Mouse (Mus musculus) neural tube, embryonic 12.5 days (tissue): ENCODE measurements around the gene Xxylt1. TPM values are rescaled to one million over a fixed set of nuclear protein-coding genes. Genes with fewer than 3 reads are reported as not detected.
A peak's percentile ranks its signal among the peaks of the same experiment; 100 is the strongest.

Source experiments
- ATAC-seq: fragments of 200-750 bp; cut with Nextera tagmentation; 2 replicates; pipeline ENCODE4 v1.8.0; 2017; ENCODE audit warnings: low read depth, mild to moderate bottlenecking, moderate TSS enrichment, moderate library complexity; ENCODE audit not compliant: low FRiP score
- H3K27ac ChIP-seq: fragments of 300-500 bp; sonication (generic); 2 replicates; pipeline ENCODE4 v1.5.1; 2016
- H3K27me3 ChIP-seq: fragments of 300-500 bp; sonication (generic); replicated peaks from 2 replicates; pipeline ENCODE4 v1.6.1; 2016; ENCODE audit warnings: mild to moderate bottlenecking
- H3K36me3 ChIP-seq: fragments of 300-500 bp; sonication (generic); 2 replicates; pipeline ENCODE4 v1.6.1; 2016; ENCODE audit warnings: mild to moderate bottlenecking
- H3K4me1 ChIP-seq: fragments of 300-500 bp; sonication (generic); 2 replicates; pipeline ENCODE4 v1.6.1; 2016
- H3K4me2 ChIP-seq: fragments of 300-500 bp; sonication (generic); replicated peaks from 2 replicates; pipeline ENCODE4 v1.6.1; 2016; ENCODE audit warnings: mild to moderate bottlenecking
- H3K4me3 ChIP-seq: fragments of 300-500 bp; sonication (generic); 2 replicates; pipeline ENCODE4 v1.5.1; 2016
- H3K9ac ChIP-seq: fragments of 300-500 bp; sonication (generic); 2 replicates; pipeline ENCODE4 v1.6.1; 2016; ENCODE audit warnings: mild to moderate bottlenecking
- H3K9me3 ChIP-seq: fragments of 300-500 bp; sonication (generic); 2 replicates; pipeline ENCODE4 v1.6.1; 2016; ENCODE audit warnings: mild to moderate bottlenecking
- whole genome bisulfite sequencing: fragments of 180-500 bp; shearing (Covaris S2); methylation state at CpG from one replicate; pipeline ENCODE4 v1.1.7; 2016; 5-methylcytosine and 5-hydroxymethylcytosine counted together
- polyA plus RNA-seq: library from polyadenylated mRNA; unstranded; fragments of >200 nt; fragmentation: Nextera tagmentation; extraction: Ambion mirVana; gene quantifications from 2 replicates; pipeline ENCODE4 v1.2.1, GENCODE M21; 2016

Gene Xxylt1
- polyA plus RNA-seq, 1 experiment from 2014 or later, result 15.7 TPM

DNA sequence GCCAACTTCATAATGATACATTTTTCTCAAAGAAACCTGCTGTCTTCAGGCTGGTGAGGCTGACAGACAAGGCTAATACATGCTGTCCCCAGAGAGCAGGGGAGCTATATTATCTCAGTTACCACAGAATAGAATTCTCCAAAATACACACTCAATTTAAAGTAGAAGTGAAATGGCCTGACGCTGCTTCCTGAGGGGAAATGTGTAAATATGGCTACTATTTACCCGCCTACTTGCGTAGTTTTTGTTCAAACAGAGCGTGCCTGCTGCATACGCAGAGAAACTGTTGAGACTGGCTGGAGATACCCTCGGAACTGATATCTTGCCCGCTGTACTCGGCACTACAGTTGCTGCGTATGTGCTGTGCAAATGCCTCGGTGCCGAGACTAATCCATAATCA, 101.3 kb downstream of the Xxylt1 start:
- 93% methylated on average over 11 of the region's 11 CpGs for WGBS
- H3K4me1 ChIP-seq, result peaks cover 20% of the 10 kb centered on the region
- H3K9me3 ChIP-seq, result no peaks in the 10 kb centered on the region
- no peak overlapping the region for H3K4me2 ChIP-seq
- H3K27ac ChIP-seq, result no peak overlapping the region
- no peak overlapping the region for H3K4me3 ChIP-seq
- no peaks in the 10 kb centered on the region for H3K36me3 ChIP-seq
- no peaks in the 10 kb centered on the region for H3K27me3 ChIP-seq
- no peak overlapping the region for H3K9ac ChIP-seq
- ATAC-seq, result no peak

- no peak overlapping the region for H3K9ac ChIP-seq
- no peak overlapping the region for H3K4me3 ChIP-seq
- H3K4me1 ChIP-seq, result peaks cover 20% of the 10 kb centered on the region
- H3K36me3 ChIP-seq, result no peaks in the 10 kb centered on the region
- no peak for ATAC-seq
- 64% methylated on average over 6 of the region's 6 CpGs for WGBS
- H3K27me3 ChIP-seq, result no peaks in the 10 kb centered on the region
- no peak overlapping the region for H3K4me2 ChIP-seq
- H3K27ac ChIP-seq, result no peak overlapping the region
- no peaks in the 10 kb centered on the region for H3K9me3 ChIP-seq
These were observed 103.5 kb downstream of the Xxylt1 start for GRCm38 (mm10) chr16:30977728-30978127.

DNA sequence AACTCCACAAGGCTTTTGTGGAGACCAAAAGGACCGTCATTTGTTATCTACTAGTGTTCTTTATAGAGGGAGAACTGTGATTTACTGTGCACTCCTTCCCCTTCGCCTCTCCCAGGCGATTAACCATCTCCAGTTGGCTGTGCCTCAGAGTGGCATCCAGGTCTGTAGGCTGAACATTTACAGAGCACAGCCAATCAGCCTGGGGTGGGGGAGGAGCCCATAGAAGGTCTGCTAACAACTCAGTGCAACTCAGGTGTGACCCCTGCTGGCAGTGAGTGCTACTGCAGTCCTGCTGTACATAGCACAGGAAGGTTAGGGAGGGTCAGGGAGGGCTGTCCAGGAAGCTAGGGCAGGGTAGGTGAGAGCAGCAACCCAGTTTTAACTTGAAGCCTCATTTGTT, 104.0 kb downstream of the Xxylt1 start:
- no peak overlapping the region for H3K4me3 ChIP-seq
- H3K36me3 ChIP-seq, result no peaks in the 10 kb centered on the region
- H3K4me2 ChIP-seq, result peak overlapping the region; percentile 18; the same call in 1 of the 2 replicates
- peak; percentile 95 for ATAC-seq
- peaks cover 20% of the 10 kb centered on the region for H3K4me1 ChIP-seq
- no peak overlapping the region for H3K27ac ChIP-seq
- no peaks in the 10 kb centered on the region for H3K27me3 ChIP-seq
- H3K9me3 ChIP-seq, result no peaks in the 10 kb centered on the region
- WGBS, result 0% methylated on average over 3 of the region's 3 CpGs
- no peak overlapping the region for H3K9ac ChIP-seq

- WGBS, result 90% methylated on average over 12 of the region's 12 CpGs
- no peaks in the 10 kb centered on the region for H3K9me3 ChIP-seq
- H3K36me3 ChIP-seq, result no peaks in the 10 kb centered on the region
- H3K4me1 ChIP-seq, result peaks cover 21% of the 10 kb centered on the region
- H3K27ac ChIP-seq, result no peak overlapping the region
- ATAC-seq, result no peak
- no peak overlapping the region for H3K9ac ChIP-seq
- H3K4me2 ChIP-seq, result no peak overlapping the region
- no peak overlapping the region for H3K4me3 ChIP-seq
- no peaks in the 10 kb centered on the region for H3K27me3 ChIP-seq
These were observed 106.7 kb downstream of the Xxylt1 start for GRCm38 (mm10) chr16:30974549-30974948.

DNA sequence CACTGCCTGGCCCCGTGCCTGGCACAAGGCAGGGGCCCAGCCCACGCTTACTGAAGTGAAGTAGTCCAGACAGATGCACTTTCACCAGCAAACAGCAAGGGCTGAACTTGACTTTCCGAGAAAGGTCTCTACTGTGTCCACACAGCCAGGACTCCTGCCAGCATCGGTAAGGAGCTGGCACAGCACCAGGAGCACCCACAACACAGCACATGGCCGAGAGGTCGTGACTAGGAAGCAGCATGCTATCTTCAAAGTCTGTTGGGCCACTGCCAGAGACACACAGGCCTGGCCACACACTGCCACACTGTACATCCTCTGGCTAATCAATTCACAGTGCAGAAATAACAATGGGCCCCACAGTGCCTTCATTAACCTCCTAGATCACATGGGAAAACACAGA, 107.8 kb downstream of the Xxylt1 start:
- no peak overlapping the region for H3K4me3 ChIP-seq
- no peaks in the 10 kb centered on the region for H3K36me3 ChIP-seq
- H3K9ac ChIP-seq, result no peak overlapping the region
- WGBS, result 68% methylated on average over 6 of the region's 6 CpGs
- H3K4me2 ChIP-seq, result no peak overlapping the region
- no peak overlapping the region for H3K27ac ChIP-seq
- H3K4me1 ChIP-seq, result peaks cover 30% of the 10 kb centered on the region
- no peaks in the 10 kb centered on the region for H3K27me3 ChIP-seq
- H3K9me3 ChIP-seq, result no peaks in the 10 kb centered on the region
- no peak for ATAC-seq

DNA sequence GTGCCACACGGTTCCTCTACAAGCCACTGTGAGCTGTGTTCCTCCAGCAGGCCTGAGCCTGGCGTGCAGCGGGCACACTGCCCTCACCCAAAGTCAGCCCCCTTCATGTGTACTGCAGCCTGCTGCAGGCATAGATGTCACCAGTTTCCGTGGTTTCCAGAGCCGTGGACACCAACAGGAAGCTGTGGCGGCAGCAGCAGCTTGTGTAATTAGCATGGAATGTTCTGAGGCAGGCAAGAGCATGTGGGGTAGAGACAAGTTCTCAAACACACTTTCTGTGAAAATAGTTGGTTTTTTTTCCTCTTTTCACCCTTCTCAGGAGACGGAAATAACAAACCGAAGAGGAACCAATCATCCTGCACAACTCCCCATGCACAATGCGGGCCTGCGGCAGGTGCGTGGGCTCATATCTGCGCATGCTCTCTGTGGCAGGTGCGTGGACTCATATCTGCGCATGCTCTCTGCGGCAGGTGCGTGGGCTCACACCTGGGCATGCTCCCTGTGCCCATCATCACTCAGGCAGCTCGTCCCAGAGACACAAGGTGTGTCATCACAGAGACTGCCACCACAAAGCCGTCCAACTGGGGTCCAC, 109.2 kb downstream of the Xxylt1 start:
- Histone ChIP-seq H3K9ac (no peak overlapping the region), H3K27ac (no peak overlapping the region), H3K27me3 (no peaks in the 10 kb centered on the region), H3K36me3 (no peaks in the 10 kb centered on the region), H3K4me1 (peaks cover 25% of the 10 kb centered on the region), H3K4me3 (no peak overlapping the region), H3K4me2 (no peak overlapping the region), H3K9me3 (no peaks in the 10 kb centered on the region)
- WGBS, result 88% methylated on average over 18 of the region's 18 CpGs
- no peak for ATAC-seq

GRCm38 (mm10) chr16:30969266-30970064, 111.8 kb downstream of the Xxylt1 start:
- no peak overlapping the region for H3K27ac ChIP-seq
- no peaks in the 10 kb centered on the region for H3K36me3 ChIP-seq
- WGBS, result 69% methylated on average over 18 of the region's 18 CpGs
- no peak overlapping the region for H3K4me3 ChIP-seq
- no peak for ATAC-seq
- H3K9ac ChIP-seq, result no peak overlapping the region
- 0 out of 2 replicates have a peak overlapping the region, but pooled peaks have one; percentile 14 for H3K4me2 ChIP-seq
- H3K4me1 ChIP-seq, result peaks cover 19% of the 10 kb centered on the region
- H3K27me3 ChIP-seq, result no peaks in the 10 kb centered on the region
- no peaks in the 10 kb centered on the region for H3K9me3 ChIP-seq

GRCm38 (mm10) chr16:30968402-30969151, 112.7 kb downstream of the Xxylt1 start:
- Histone ChIP-seq H3K9me3 (no peaks in the 10 kb centered on the region), H3K4me1 (peaks cover 18% of the 10 kb centered on the region), H3K36me3 (no peaks in the 10 kb centered on the region), H3K27me3 (no peaks in the 10 kb centered on the region), H3K9ac (no peak overlapping the region), H3K4me3 (no peak overlapping the region), H3K4me2 (no peak overlapping the region), H3K27ac (no peak overlapping the region)
- no peak for ATAC-seq
- WGBS, result 85% methylated on average over 7 of the region's 7 CpGs

- WGBS, result 85% methylated on average over 5 of the region's 5 CpGs
- no peaks in the 10 kb centered on the region for H3K27me3 ChIP-seq
- H3K9me3 ChIP-seq, result no peaks in the 10 kb centered on the region
- H3K27ac ChIP-seq, result no peak overlapping the region
- H3K4me1 ChIP-seq, result peaks cover 10% of the 10 kb centered on the region
- no peak overlapping the region for H3K9ac ChIP-seq
- no peaks in the 10 kb centered on the region for H3K36me3 ChIP-seq
- ATAC-seq, result no peak
- H3K4me2 ChIP-seq, result no peak overlapping the region
- H3K4me3 ChIP-seq, result no peak overlapping the region
These were observed 114.5 kb downstream of the Xxylt1 start for GRCm38 (mm10) chr16:30966684-30967083.

- no peak overlapping the region for H3K27ac ChIP-seq
- H3K4me2 ChIP-seq, result no peak overlapping the region
- no peaks in the 10 kb centered on the region for H3K36me3 ChIP-seq
- peaks cover 10% of the 10 kb centered on the region for H3K4me1 ChIP-seq
- H3K27me3 ChIP-seq, result no peaks in the 10 kb centered on the region
- H3K9ac ChIP-seq, result no peak overlapping the region
- no peaks in the 10 kb centered on the region for H3K9me3 ChIP-seq
- no peak overlapping the region for H3K4me3 ChIP-seq
- 87% methylated on average over 7 of the region's 7 CpGs for WGBS
- no peak for ATAC-seq
These were observed 116.3 kb downstream of the Xxylt1 start for GRCm38 (mm10) chr16:30964891-30965290.

- Histone ChIP-seq H3K4me2 (no peak overlapping the region), H3K9ac (no peak overlapping the region), H3K4me1 (peaks cover 8% of the 10 kb centered on the region), H3K4me3 (no peak overlapping the region), H3K36me3 (no peaks in the 10 kb centered on the region), H3K9me3 (no peaks in the 10 kb centered on the region), H3K27ac (no peak overlapping the region), H3K27me3 (no peaks in the 10 kb centered on the region)
- WGBS, result 88% methylated on average over 6 of the region's 6 CpGs
- no peak for ATAC-seq
These were observed 116.8 kb downstream of the Xxylt1 start for GRCm38 (mm10) chr16:30964411-30964810.

GRCm38 (mm10) chr16:30962515-30962914, 118.7 kb downstream of the Xxylt1 start:
- 90% methylated on average over 8 of the region's 8 CpGs for WGBS
- H3K9ac ChIP-seq, result no peak overlapping the region
- H3K4me2 ChIP-seq, result no peak overlapping the region
- H3K27me3 ChIP-seq, result no peaks in the 10 kb centered on the region
- H3K27ac ChIP-seq, result no peak overlapping the region
- H3K4me3 ChIP-seq, result no peak overlapping the region
- no peaks in the 10 kb centered on the region for H3K9me3 ChIP-seq
- no peak for ATAC-seq
- no peaks in the 10 kb centered on the region for H3K36me3 ChIP-seq
- H3K4me1 ChIP-seq, result no peaks in the 10 kb centered on the region
